Comparison of ENCODE assay signal across 22 mouse cellular contexts in genomic region chr6:31396118-31396517, GRCm38 (mm10). TPM values are rescaled to one million over a fixed set of nuclear protein-coding genes. Genes with fewer than 3 reads are reported as not detected.
DNase-seq lines count a peak whose midpoint lies in the region; ATAC-seq and TF ChIP-seq lines count a peak whose summit lies in the region.
"Had no signal": no experiment of that assay in that cellular context is flagged by ENCODE, and none has a peak within 500 bp of the region (broad histone marks: within the 10 kb centered on the region; RNA-seq: fewer than 3 reads in every experiment).

No protein-coding gene starts in this region.

- H3K27me3 ChIP-seq in liver, embryonic 16.5 days (ENCODE audit: control insufficient read depth, insufficient read depth, low read depth, low read length), result no peaks in the 10 kb centered on the region
- H3K27me3 ChIP-seq in liver, postnatal 0 days (ENCODE audit: insufficient read depth, low read length), result no peaks in the 10 kb centered on the region
- H3K27me3 ChIP-seq: embryonic facial prominence, embryonic 12.5 days; embryonic facial prominence, embryonic 15.5 days; forebrain, embryonic 15.5 days; heart, embryonic 13.5 days; hindbrain, embryonic 12.5 days; hindbrain, embryonic 15.5 days had no signal

- H3K4me3 ChIP-seq in liver, embryonic 16.5 days (ENCODE audit: low read depth, low read length), result no peak overlapping the region
- H3K4me3 ChIP-seq in liver, postnatal 0 days (ENCODE audit: low read depth, low read length), result no peak overlapping the region
- H3K4me3 ChIP-seq: embryonic facial prominence, embryonic 12.5 days; embryonic facial prominence, embryonic 15.5 days; forebrain, embryonic 15.5 days; heart, adult 2 months; heart, embryonic 10.5 days; heart, embryonic 13.5 days; hindbrain, embryonic 12.5 days; hindbrain, embryonic 15.5 days had no signal

- no peak for TF ChIP-seq CTCF in liver, postnatal 0 days (IDR thresholded peaks at IDR 0.05; ENCODE audit: low read depth)

- no peaks in the 10 kb centered on the region for H3K36me3 ChIP-seq in liver, embryonic 16.5 days (ENCODE audit: control insufficient read depth, insufficient read depth)
- no peaks in the 10 kb centered on the region for H3K36me3 ChIP-seq in liver, postnatal 0 days (replicated peaks; ENCODE audit: insufficient read depth, low read length)
- H3K36me3 ChIP-seq: embryonic facial prominence, embryonic 12.5 days; embryonic facial prominence, embryonic 15.5 days; forebrain, embryonic 15.5 days; heart, embryonic 10.5 days; heart, embryonic 13.5 days; hindbrain, embryonic 12.5 days; hindbrain, embryonic 15.5 days had no signal

- H3K27ac ChIP-seq in liver, embryonic 16.5 days (ENCODE audit: low read length), result no peak overlapping the region
- H3K27ac ChIP-seq in liver, postnatal 0 days (ENCODE audit: low read depth), result no peak overlapping the region
- H3K27ac ChIP-seq: embryonic facial prominence, embryonic 12.5 days; embryonic facial prominence, embryonic 15.5 days; forebrain, embryonic 15.5 days; heart, adult 2 months; heart, embryonic 10.5 days; heart, embryonic 13.5 days; hindbrain, embryonic 12.5 days; hindbrain, embryonic 15.5 days had no signal

- intact Hi-C loops in heart, postnatal 25 days (cut with DNase I), result loop anchor here (5.0 kb wide), 1 partner anchor 179 kb away; no protein-coding TSS in a partner anchor

- H3K9me3 ChIP-seq in liver, embryonic 16.5 days (replicated peaks; ENCODE audit: control insufficient read depth, low read length), result no peaks in the 10 kb centered on the region
- no peaks in the 10 kb centered on the region for H3K9me3 ChIP-seq in liver, postnatal 0 days (ENCODE audit: low read length)
- H3K9me3 ChIP-seq: embryonic facial prominence, embryonic 12.5 days; embryonic facial prominence, embryonic 15.5 days; forebrain, embryonic 15.5 days; heart, embryonic 10.5 days; heart, embryonic 13.5 days; hindbrain, embryonic 12.5 days; hindbrain, embryonic 15.5 days had no signal

- no peak for TF ChIP-seq EP300 in liver, postnatal 0 days (IDR thresholded peaks at IDR 0.05; ENCODE audit: low read depth)

- WGBS in liver, embryonic 16.5 days (ENCODE audit: insufficient replicate concordance), result 28% methylated on average over 4 of the region's 4 CpGs
- 44% methylated on average over 4 of the region's 4 CpGs for WGBS in liver, postnatal 0 days (ENCODE audit: insufficient replicate concordance)

- peak; percentile 46 for DNase-seq in heart, adult 11 months
- no peak for DNase-seq in heart, postnatal 25 days (ENCODE audit: low spot score)
- DNase-seq in liver, postnatal 0 days, result no peak
- DNase-seq in urinary bladder, postnatal 14 days (ENCODE audit: low spot score), result no peak
- DNase-seq: adrenal gland, adult 2 months; adrenal gland, postnatal 14 days; cerebellum, adult 11 months; cerebellum, adult 2 months; cerebellum, adult 9-11 months; cerebellum, postnatal 25 days; gastrocnemius, postnatal 25 days; heart, adult 2 months; heart, postnatal 14 days had no signal

- H3K4me2 ChIP-seq in liver, embryonic 16.5 days (ENCODE audit: low read depth, low read length), result no peak overlapping the region
- no peak overlapping the region for H3K4me2 ChIP-seq in liver, postnatal 0 days (ENCODE audit: low read depth, low read length)
- H3K4me2 ChIP-seq: embryonic facial prominence, embryonic 12.5 days; embryonic facial prominence, embryonic 15.5 days; forebrain, embryonic 15.5 days; heart, embryonic 13.5 days; hindbrain, embryonic 12.5 days; hindbrain, embryonic 15.5 days had no signal

- H3K4me1 ChIP-seq in liver, embryonic 16.5 days (ENCODE audit: control insufficient read depth, low read depth, low read length), result peaks cover 28% of the 10 kb centered on the region
- peaks cover 21% of the 10 kb centered on the region for H3K4me1 ChIP-seq in liver, postnatal 0 days (ENCODE audit: insufficient read depth)

- no peak for ATAC-seq in liver, embryonic 16.5 days (ENCODE audit: low read depth)
- ATAC-seq in liver, postnatal 0 days, result no peak
- peak; percentile 21; the same call in 1 of the 2 replicates for ATAC-seq in megakaryocyte progenitor cell, adult 5-6 weeks (replicated peaks; ENCODE audit: poor library complexity)
- ATAC-seq: forebrain, embryonic 15.5 days had no signal

- 0 out of 2 replicates have a peak overlapping the region, but pooled peaks have one; percentile 9 for H3K9ac ChIP-seq in liver, embryonic 16.5 days (ENCODE audit: low read depth, low read length)
- H3K9ac ChIP-seq in liver, postnatal 0 days (replicated peaks), result no peak overlapping the region
- H3K9ac ChIP-seq: embryonic facial prominence, embryonic 12.5 days; embryonic facial prominence, embryonic 15.5 days; forebrain, embryonic 15.5 days; heart, embryonic 13.5 days; hindbrain, embryonic 12.5 days; hindbrain, embryonic 15.5 days had no signal

RNA-seq across cellular contexts. Expression of gene Mkln1, which starts 2.4 kb away (rescaled TPM):
- 100 to 1,000 TPM; 164 to 171 TPM for total RNA-seq in heart, postnatal 25 days (2021)
- 130 and 142 TPM in 2 replicates for polyA plus RNA-seq in liver, embryonic 16.5 days (2015; fragmentation: Nextera tagmentation; extraction: Ambion mirVana)
- polyA plus RNA-seq in liver, postnatal 0 days (2015; fragmentation: Nextera tagmentation; extraction: Ambion mirVana), result 95.7 and 103 TPM in 2 replicates
- total RNA-seq in megakaryocyte progenitor cell, adult 5-6 weeks (2015), result 131 and 135 TPM in 2 replicates
- total RNA-seq in megakaryocyte progenitor cell, adult 5-6 weeks (2017), result 142 and 172 TPM in 2 replicates
